Mouse (Mus musculus): ENCODE results near the gene Syn3. TPM values are rescaled to one million over a fixed set of nuclear protein-coding genes. Genes with fewer than 3 reads are reported as not detected.

Syn3 gene
- total RNA-seq, 2 experiments from 2014 or later: 0.62 TPM; not detected in 1

- peak; percentile 87 for ATAC-seq (replicated peaks; ENCODE audit: poor library complexity)
Measured at GRCm38 (mm10) chr10:86021749-86022473, 476.8 kb downstream of the Syn3 start, which contains the start of gene Fbxo7. TSS of gene Fbxo7 (plus strand) at chr10:86021972.

- peak; percentile 7 for ATAC-seq (replicated peaks; ENCODE audit: poor library complexity)
Measured at GRCm38 (mm10) chr10:86021408-86021748, 477.3 kb downstream of the Syn3 start.

- ATAC-seq (replicated peaks; ENCODE audit: poor library complexity): no peak
Measured at GRCm38 (mm10) chr10:86018813-86019212, 479.9 kb downstream of the Syn3 start.

- ATAC-seq (replicated peaks; ENCODE audit: poor library complexity): no peak
Measured at GRCm38 (mm10) chr10:86017781-86018180, 480.9 kb downstream of the Syn3 start.

GRCm38 (mm10) chr10:86011781-86012180 is 486.9 kb downstream of the Syn3 start, which contains the start of gene Bpifc:
TSS of gene Bpifc (minus strand) at chr10:86011895.
- peak; percentile 49 for ATAC-seq (replicated peaks; ENCODE audit: poor library complexity)

- ATAC-seq (replicated peaks; ENCODE audit: poor library complexity): peak; percentile 60
Measured at GRCm38 (mm10) chr10:86011172-86011571, 487.5 kb downstream of the Syn3 start.

GRCm38 (mm10) chr10:86010636-86011035 is 488.1 kb downstream of the Syn3 start:
- ATAC-seq (replicated peaks; ENCODE audit: poor library complexity): peak; percentile 58

GRCm38 (mm10) chr10:86009688-86010087 is 489.0 kb downstream of the Syn3 start:
- peak; percentile 62 for ATAC-seq (replicated peaks; ENCODE audit: poor library complexity)

GRCm38 (mm10) chr10:86006455-86006854 is 492.2 kb downstream of the Syn3 start:
- no peak for ATAC-seq (replicated peaks; ENCODE audit: poor library complexity)

Other genes starting within 250 kb of the Syn3 start
- 0.27 and 0.64 TPM in 2 replicates for gene Timp3, start 198.5 kb downstream of the Syn3 start, total RNA-seq (2015)
- gene Timp3, start 198.5 kb downstream of the Syn3 start, total RNA-seq (2017): 0.04 and 0.27 TPM in 2 replicates
- gene Hsp90b1, start 206.6 kb upstream of the Syn3 start, total RNA-seq (2015): 925 and 968 TPM in 2 replicates
- gene Hsp90b1, start 206.6 kb upstream of the Syn3 start, total RNA-seq (2017): 1,272 and 1,450 TPM in 2 replicates
- 1.7 and 2.4 TPM in 2 replicates for gene Ttc41, start 206.9 kb upstream of the Syn3 start, total RNA-seq (2015)
- 1.5 and 1.6 TPM in 2 replicates for gene Ttc41, start 206.9 kb upstream of the Syn3 start, total RNA-seq (2017)

Data from megakaryocyte progenitor cell, adult 5-6 weeks (primary cell).